In genomic region chr11:53457372-53457954, GRCm38 (mm10) we compare ENCODE assay signal across 9 mouse cellular contexts. TPM values are rescaled to one million over a fixed set of nuclear protein-coding genes. Genes with fewer than 3 reads are reported as not detected.
DNase-seq lines count a peak whose midpoint lies in the region; ATAC-seq and TF ChIP-seq lines count a peak whose summit lies in the region.
"Had no signal": no experiment of that assay in that cellular context is flagged by ENCODE, and none has a peak within 500 bp of the region (broad histone marks: within the 10 kb centered on the region; RNA-seq: fewer than 3 reads in every experiment).

No protein-coding gene starts in this region.

- 0 out of 2 replicates have a peak, but pooled peaks have one; percentile 11 for ATAC-seq in heart, embryonic 11.5 days (replicated peaks; ENCODE audit: insufficient number of reproducible peaks, low FRiP score, low TSS enrichment)
- ATAC-seq in G1E (ENCODE audit: extremely low read depth, insufficient number of reproducible peaks, low FRiP score, poor library complexity, severe bottlenecking) = no peak
- peak; percentile 45; the same call in 1 of the 2 replicates for ATAC-seq in granulocyte monocyte progenitor cell, adult 5-6 weeks (replicated peaks; ENCODE audit: poor library complexity, severe bottlenecking)
- peak; percentile 33; the same call in 1 of the 2 replicates for ATAC-seq in liver, embryonic 14.5 days (ENCODE audit: insufficient read depth)

- no peak for DNase-seq in heart, postnatal 36 days
- DNase-seq in G1E (ENCODE audit: low spot score) = no peak
- no peak for DNase-seq in liver, embryonic 14.5 days (ENCODE audit: low read depth in 3 of 3, low spot score in 3 of 3)
- no peak for DNase-seq in layer of hippocampus, adult 9-11 months
- DNase-seq in spleen, adult 18-20 months = no peak
- DNase-seq in cerebellum, postnatal 4 days (ENCODE audit: low spot score in 2 of 2) = no peak

- no peak for TF ChIP-seq EP300 in liver, embryonic 14.5 days (IDR thresholded peaks at IDR 0.05; ENCODE audit: low read depth)

- intact Hi-C loops in heart, postnatal 36 days (cut with DNase I) = no loop called here

- H3K9ac ChIP-seq in heart, embryonic 11.5 days (ENCODE audit: low read depth, low read length) = peak overlapping the region; percentile 73
- no peak overlapping the region; the same call in 1 of the 2 replicates for H3K9ac ChIP-seq in liver, embryonic 14.5 days (replicated peaks)

- H3K4me2 ChIP-seq in heart, embryonic 11.5 days = peak overlapping the region; percentile 80
- peak overlapping the region; percentile 39 for H3K4me2 ChIP-seq in liver, embryonic 14.5 days (ENCODE audit: low read depth)

- H3K27ac ChIP-seq in heart, embryonic 11.5 days (ENCODE audit: low read depth, low read length) = no peak overlapping the region
- H3K27ac ChIP-seq in liver, embryonic 14.5 days = no peak overlapping the region

- peak overlapping the region; percentile 49 for H3K4me3 ChIP-seq in heart, embryonic 11.5 days (ENCODE audit: low read depth, low read length)
- peak overlapping the region; percentile 65 for H3K4me3 ChIP-seq in G1E (ENCODE audit: low read depth, low read length)
- peak overlapping the region; percentile 45 to 48 for H3K4me3 ChIP-seq in liver, embryonic 14.5 days (ENCODE audit: insufficient read depth in 1 of 2, low read depth in 2 of 2, low read length in 2 of 2)

- peaks cover 14% of the 10 kb centered on the region for H3K27me3 ChIP-seq in heart, embryonic 11.5 days (ENCODE audit: control insufficient read depth, insufficient read depth, low read length)
- peaks cover 64% of the 10 kb centered on the region for H3K27me3 ChIP-seq in G1E (ENCODE audit: insufficient read depth, low read length)
- H3K27me3 ChIP-seq in liver, embryonic 14.5 days (ENCODE audit: control insufficient read depth, insufficient read depth, low read length) = peaks cover 26% of the 10 kb centered on the region

- 6% methylated on average over 29 of the region's 29 CpGs for WGBS in heart, embryonic 11.5 days (ENCODE audit: insufficient replicate concordance)
- WGBS in liver, embryonic 14.5 days (ENCODE audit: insufficient replicate concordance) = 9% methylated on average over 29 of the region's 29 CpGs

- H3K36me3 ChIP-seq in heart, embryonic 11.5 days (ENCODE audit: control insufficient read depth, insufficient read depth, low read length) = no peaks in the 10 kb centered on the region
- no peaks in the 10 kb centered on the region for H3K36me3 ChIP-seq in G1E (replicated peaks)
- no peaks in the 10 kb centered on the region for H3K36me3 ChIP-seq in liver, embryonic 14.5 days (replicated peaks; ENCODE audit: control insufficient read depth, insufficient read depth, low read depth)

- H3K4me1 ChIP-seq in heart, embryonic 11.5 days (ENCODE audit: control insufficient read depth, insufficient read depth, low read length) = no peaks in the 10 kb centered on the region
- H3K4me1 ChIP-seq in G1E (ENCODE audit: insufficient read depth, low read depth, low read length) = peaks cover 23% of the 10 kb centered on the region
- peaks cover 0 to 5% of the 10 kb centered on the region in 2 experiments; a peak in 2 of 4 replicates for H3K4me1 ChIP-seq in liver, embryonic 14.5 days (replicated peaks; ENCODE audit: control insufficient read depth in 2 of 2, insufficient read depth in 2 of 2, low read length in 1 of 2)

- no peaks in the 10 kb centered on the region for H3K9me3 ChIP-seq in heart, embryonic 11.5 days (replicated peaks; ENCODE audit: control insufficient read depth, low read length)
- no peaks in the 10 kb centered on the region; the same call in 1 of the 2 replicates for H3K9me3 ChIP-seq in G1E (replicated peaks)
- no peaks in the 10 kb centered on the region for H3K9me3 ChIP-seq in liver, embryonic 14.5 days (ENCODE audit: control insufficient read depth, low read length)

- TF ChIP-seq CTCF in G1E (IDR thresholded peaks at IDR 0.05; ENCODE audit: low read depth, low read length) = no peak
- TF ChIP-seq CTCF in liver, embryonic 14.5 days (IDR thresholded peaks at IDR 0.05; ENCODE audit: low read depth) = peak; percentile 39

RNA-seq across cellular contexts. Expression of gene Shroom1, which starts 0.5 kb away (rescaled TPM):
- polyA plus RNA-seq in heart, embryonic 11.5 days (2014; fragmentation: Nextera tagmentation; extraction: Ambion mirVana) = 3.3 and 3.7 TPM in 2 replicates
- under 1 TPM; 0.39 to 0.76 TPM for total RNA-seq in heart, postnatal 36 days (2021)
- total RNA-seq in G1E (2014; fragmentation: Nextera tagmentation) (not detected in 2 replicates), G1E (2017) (0.11 TPM in 1 of 2 replicates, not detected in the other)
- polyA plus RNA-seq in G1E (2012) = not detected in 2 replicates
- total RNA-seq in granulocyte monocyte progenitor cell, adult 5-6 weeks (2014; fragmentation: Nextera tagmentation) = 0.30 TPM in 1 of 2 replicates, not detected in the other
- not detected in 2 replicates for total RNA-seq in granulocyte monocyte progenitor cell, adult 5-6 weeks (2017)
- polyA plus RNA-seq in liver, embryonic 14.5 days (2012; rRNA removed) = 1.5 and 1.7 TPM in 2 replicates
- polyA plus RNA-seq in liver, embryonic 14.5 days (2014; fragmentation: Nextera tagmentation; extraction: Ambion mirVana) = 1.6 and 1.7 TPM in 2 replicates

RNA-seq across cellular contexts. Expression of gene Gm10447, which starts 0.6 kb away (rescaled TPM):
- 0.13 TPM in 1 of 2 replicates, not detected in the other for polyA plus RNA-seq in heart, embryonic 11.5 days (2014; fragmentation: Nextera tagmentation; extraction: Ambion mirVana)
- total RNA-seq in heart, postnatal 36 days (2021) = not detected
- total RNA-seq in G1E (2014; fragmentation: Nextera tagmentation) = not detected in 2 replicates
- total RNA-seq in G1E (2017) = not detected in 2 replicates
- not detected in 2 replicates for polyA plus RNA-seq in G1E (2012)
- not detected in 2 replicates for total RNA-seq in granulocyte monocyte progenitor cell, adult 5-6 weeks (2014; fragmentation: Nextera tagmentation)
- not detected in 2 replicates for total RNA-seq in granulocyte monocyte progenitor cell, adult 5-6 weeks (2017)
- polyA plus RNA-seq in liver, embryonic 14.5 days (2012; rRNA removed) = 0.15 and 0.19 TPM in 2 replicates
- polyA plus RNA-seq in liver, embryonic 14.5 days (2014; fragmentation: Nextera tagmentation; extraction: Ambion mirVana) = not detected in 2 replicates
- total RNA-seq: left cerebral cortex, postnatal 10 days had no signal

RNA-seq across cellular contexts. Expression of gene Gm9837, which starts 12.8 kb away (rescaled TPM):
- not detected in 2 replicates for polyA plus RNA-seq in heart, embryonic 11.5 days (2014; fragmentation: Nextera tagmentation; extraction: Ambion mirVana)
- total RNA-seq in heart, postnatal 36 days (2021) = not detected
- total RNA-seq in G1E (2014; fragmentation: Nextera tagmentation) (not detected in 2 replicates), G1E (2017) (0.16 TPM in 1 of 2 replicates, not detected in the other)
- polyA plus RNA-seq in G1E (2012) = not detected in 2 replicates
- not detected in 2 replicates for total RNA-seq in granulocyte monocyte progenitor cell, adult 5-6 weeks (2014; fragmentation: Nextera tagmentation)
- total RNA-seq in granulocyte monocyte progenitor cell, adult 5-6 weeks (2017) = not detected in 2 replicates
- polyA plus RNA-seq in liver, embryonic 14.5 days (2012; rRNA removed) = not detected in 2 replicates
- polyA plus RNA-seq in liver, embryonic 14.5 days (2014; fragmentation: Nextera tagmentation; extraction: Ambion mirVana) = not detected in 2 replicates
- total RNA-seq: left cerebral cortex, postnatal 10 days had no signal

RNA-seq across cellular contexts. Expression of gene Gm9945, which starts 22.5 kb away (rescaled TPM):
- polyA plus RNA-seq in heart, embryonic 11.5 days (2014; fragmentation: Nextera tagmentation; extraction: Ambion mirVana) = 0.29 TPM in 1 of 2 replicates, not detected in the other
- not detected for total RNA-seq in heart, postnatal 36 days (2021)
- total RNA-seq in G1E (2014; fragmentation: Nextera tagmentation) (not detected in 2 replicates), G1E (2017) (0.29 and 0.76 TPM in 2 replicates)
- 0.27 TPM in 1 of 2 replicates, not detected in the other for polyA plus RNA-seq in G1E (2012)
- total RNA-seq in granulocyte monocyte progenitor cell, adult 5-6 weeks (2014; fragmentation: Nextera tagmentation) = not detected in 2 replicates
- not detected in 2 replicates for total RNA-seq in granulocyte monocyte progenitor cell, adult 5-6 weeks (2017)
- polyA plus RNA-seq in liver, embryonic 14.5 days (2012; rRNA removed) = 0.10 and 0.27 TPM in 2 replicates
- polyA plus RNA-seq in liver, embryonic 14.5 days (2014; fragmentation: Nextera tagmentation; extraction: Ambion mirVana) = 0.46 and 0.56 TPM in 2 replicates

RNA-seq across cellular contexts. Expression of gene Sowaha, which starts 22.6 kb away (rescaled TPM):
- 0.41 and 0.73 TPM in 2 replicates for polyA plus RNA-seq in heart, embryonic 11.5 days (2014; fragmentation: Nextera tagmentation; extraction: Ambion mirVana)
- total RNA-seq in heart, postnatal 36 days (2021) = under 1 TPM; 0.14 TPM
- total RNA-seq in G1E (2014; fragmentation: Nextera tagmentation) = 6.8 TPM in 2 replicates
- 2.1 and 3.0 TPM in 2 replicates for total RNA-seq in G1E (2017)
- 4.9 and 6.1 TPM in 2 replicates for polyA plus RNA-seq in G1E (2012)
- not detected in 2 replicates for total RNA-seq in granulocyte monocyte progenitor cell, adult 5-6 weeks (2014; fragmentation: Nextera tagmentation)
- total RNA-seq in granulocyte monocyte progenitor cell, adult 5-6 weeks (2017) = not detected in 2 replicates
- polyA plus RNA-seq in liver, embryonic 14.5 days (2012; rRNA removed) = 15.4 and 15.5 TPM in 2 replicates
- 13.1 and 13.8 TPM in 2 replicates for polyA plus RNA-seq in liver, embryonic 14.5 days (2014; fragmentation: Nextera tagmentation; extraction: Ambion mirVana)
